Mouse (Mus musculus) cortical plate, adult 2 months (tissue): ENCODE data around the gene Tomm22.

Experiments used
- CTCF ChIP-seq: fragments of 200-500 bp; IDR thresholded peaks from 2 replicates; pipeline ENCODE4 v1.5.1; 2011; ENCODE audit warnings: mild to moderate bottlenecking, control low read depth, low read length; ENCODE audit not compliant: insufficient read depth; ENCODE audit errors: extremely low read depth
- POLR2A ChIP-seq: fragments of 200-500 bp; IDR thresholded peaks from 2 replicates; pipeline ENCODE4 v1.6.1; 2011; ENCODE audit warnings: mild to moderate bottlenecking, low read length, control low read depth; ENCODE audit not compliant: insufficient read depth; ENCODE audit errors: extremely low read depth

GRCm38 (mm10) chr15:79720267-79720666 lies 49.6 kb downstream of the Tomm22 start:
- no peak for TF ChIP-seq CTCF
- no peak for TF ChIP-seq POLR2A
